Mouse (Mus musculus): ENCODE measurements around the gene Arrdc1.
A peak's percentile ranks its signal among the peaks of the same experiment; 100 is the strongest.
"Not testable (repeated sequence)": the region's sequence is repeated elsewhere in the genome, so short reads cannot be mapped to it uniquely, and the experiment has no call there.

Gene Arrdc1

DNA sequence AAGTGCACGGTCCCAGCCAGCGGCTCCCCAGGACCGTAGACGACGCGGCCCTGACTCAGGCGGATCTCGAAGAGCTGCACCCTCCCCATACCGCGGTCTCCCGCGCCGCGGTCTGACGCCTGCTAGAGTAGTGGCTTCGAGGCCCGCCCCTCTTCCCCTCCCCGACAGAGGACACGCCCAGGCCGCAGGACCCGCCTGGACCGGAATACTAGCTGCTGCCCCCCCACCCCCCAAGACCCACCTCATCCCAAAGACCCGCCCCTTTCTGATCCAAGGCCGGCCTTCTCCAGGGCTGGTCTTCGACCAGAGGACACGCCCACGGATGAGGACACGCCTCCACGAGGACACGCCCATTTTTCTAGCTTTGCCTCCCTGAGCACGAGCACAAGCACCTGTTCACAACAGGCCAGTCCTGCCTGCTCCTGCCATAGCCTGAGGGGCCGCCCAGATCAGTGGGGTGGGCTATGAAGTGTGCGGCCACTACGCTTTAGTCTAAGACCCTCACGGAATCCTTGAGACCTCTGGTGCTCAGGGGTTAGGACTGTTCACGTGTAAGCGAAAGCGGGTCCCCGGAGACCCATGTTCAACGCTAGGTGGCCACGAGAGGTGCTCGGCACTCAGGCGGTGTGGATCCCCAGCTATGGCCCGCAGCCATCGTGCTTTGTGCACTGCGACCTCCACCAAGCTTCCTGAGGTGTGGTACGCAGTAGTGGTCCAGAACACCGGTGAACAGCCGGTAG is at the start of gene Arrdc1:
TSS of gene Arrdc1 (minus strand) at position 196 of the 740 bp plus-strand sequence.
- DNase-seq (ENCODE audit: extremely low spot score), result peak; percentile 95

GRCm38 (mm10) chr2:24976960-24977359 is 41.9 kb upstream of the Arrdc1 start:
- no peak for DNase-seq (ENCODE audit: extremely low spot score)

GRCm38 (mm10) chr2:24975704-24976297 is 40.7 kb upstream of the Arrdc1 start, which contains the start of gene Pnpla7:
TSS of gene Pnpla7 (plus strand) at chr2:24976033.
- peak; percentile 79 for DNase-seq (ENCODE audit: extremely low spot score)

GRCm38 (mm10) chr2:24974906-24975703 is 40.1 kb upstream of the Arrdc1 start, which contains the start of gene Mrpl41:
TSS of gene Mrpl41 (minus strand) at chr2:24975098.
- peak; percentile 96 for DNase-seq (ENCODE audit: extremely low spot score)

DNA sequence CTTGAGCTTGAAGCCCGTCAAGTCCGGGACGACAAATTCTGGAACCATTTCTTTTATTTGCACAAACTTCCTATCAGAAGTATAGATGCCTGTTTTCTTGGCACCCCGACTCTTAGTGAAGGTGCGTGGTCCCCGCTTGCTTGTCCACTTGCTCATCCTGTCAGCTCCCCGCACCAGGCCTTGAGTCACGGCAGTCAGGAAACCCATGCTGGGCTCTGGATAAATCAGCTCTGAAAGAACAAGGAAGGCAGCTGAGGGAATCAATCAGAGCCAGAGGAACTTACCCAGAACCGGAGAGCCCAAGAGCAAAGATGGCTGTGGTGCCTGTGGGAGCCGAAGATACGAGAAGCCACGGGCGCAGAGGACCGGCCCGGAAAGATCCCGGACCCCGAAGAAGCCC is 39.4 kb upstream of the Arrdc1 start:
- DNase-seq (ENCODE audit: extremely low spot score), result not testable (repeated sequence)

DNA sequence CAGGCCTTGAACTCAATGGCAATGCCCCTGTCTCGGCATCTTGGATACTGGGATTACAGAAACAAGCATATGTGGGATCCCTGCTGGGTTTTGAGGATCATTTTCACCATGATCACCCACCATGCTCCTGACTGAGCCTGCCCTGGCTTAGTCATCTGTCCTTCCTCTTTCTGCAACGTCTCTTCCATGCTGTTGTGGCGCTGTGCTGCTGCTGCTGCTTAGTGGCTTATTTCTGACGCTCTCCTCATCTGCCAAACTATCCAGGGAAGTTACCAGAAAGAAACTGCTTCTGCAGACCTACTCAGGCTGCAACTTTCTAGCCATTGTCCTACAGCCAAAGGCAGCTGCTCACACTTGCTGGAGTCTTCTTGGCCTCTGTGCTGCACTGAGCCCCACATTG is 35.3 kb upstream of the Arrdc1 start:
- no peak for DNase-seq (ENCODE audit: extremely low spot score)

GRCm38 (mm10) chr2:24962304-24963000 is 27.4 kb upstream of the Arrdc1 start, which contains the start of gene Dph7:
TSS of gene Dph7 (plus strand) at chr2:24962400.
- DNase-seq (ENCODE audit: extremely low spot score), result peak; percentile 89

DNA sequence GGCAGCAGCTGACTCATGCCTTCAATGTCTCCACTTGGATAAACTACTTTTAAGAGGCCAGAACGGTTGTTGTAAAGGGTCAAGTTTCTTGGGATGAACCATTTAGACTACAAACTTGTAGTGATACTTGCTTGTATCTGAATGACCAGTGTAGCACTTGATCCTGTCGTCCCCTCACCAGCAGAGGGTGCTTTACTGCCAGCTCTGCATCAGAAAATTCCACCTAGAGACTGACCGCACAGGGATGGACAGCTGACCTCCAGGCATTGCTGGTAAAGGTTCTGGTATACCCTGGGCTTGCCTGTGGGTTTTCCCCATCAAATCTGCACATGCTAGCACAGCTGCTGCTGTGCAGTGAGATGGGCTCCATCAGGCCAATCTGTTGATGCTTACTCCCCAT is 25.9 kb upstream of the Arrdc1 start:
- DNase-seq (ENCODE audit: extremely low spot score), result peak; percentile 45

- no peak for DNase-seq (ENCODE audit: extremely low spot score)
These were observed 17.5 kb upstream of the Arrdc1 start for GRCm38 (mm10) chr2:24952537-24953055.

GRCm38 (mm10) chr2:24950189-24950535 is 15.1 kb upstream of the Arrdc1 start:
- peak; percentile 32 for DNase-seq (ENCODE audit: extremely low spot score)

- DNase-seq (ENCODE audit: extremely low spot score), result peak; percentile 97
These were observed 14.6 kb upstream of the Arrdc1 start, which contains the start of gene Zmynd19 for GRCm38 (mm10) chr2:24949421-24950188. TSS of gene Zmynd19 (plus strand) at chr2:24949792.

DNA sequence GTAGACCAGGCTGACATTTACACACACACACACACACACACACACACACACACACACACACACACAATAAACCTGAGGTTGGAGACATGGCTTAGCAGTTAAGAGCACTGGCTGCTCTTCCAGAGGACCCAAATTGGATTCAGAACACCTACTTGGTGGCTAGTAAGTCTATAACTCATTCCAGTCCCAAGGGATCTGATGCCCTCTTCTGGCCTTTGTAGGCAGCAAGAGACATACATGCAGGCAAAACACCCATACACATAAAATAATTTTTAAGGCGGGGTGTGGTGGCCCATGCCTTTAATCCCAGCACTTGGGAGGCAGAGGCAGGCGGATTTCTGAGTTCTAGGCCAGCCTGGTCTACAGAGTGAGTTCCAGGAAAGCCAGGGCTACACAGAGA is 9.3 kb upstream of the Arrdc1 start:
- not testable (repeated sequence) for DNase-seq (ENCODE audit: extremely low spot score)

DNA sequence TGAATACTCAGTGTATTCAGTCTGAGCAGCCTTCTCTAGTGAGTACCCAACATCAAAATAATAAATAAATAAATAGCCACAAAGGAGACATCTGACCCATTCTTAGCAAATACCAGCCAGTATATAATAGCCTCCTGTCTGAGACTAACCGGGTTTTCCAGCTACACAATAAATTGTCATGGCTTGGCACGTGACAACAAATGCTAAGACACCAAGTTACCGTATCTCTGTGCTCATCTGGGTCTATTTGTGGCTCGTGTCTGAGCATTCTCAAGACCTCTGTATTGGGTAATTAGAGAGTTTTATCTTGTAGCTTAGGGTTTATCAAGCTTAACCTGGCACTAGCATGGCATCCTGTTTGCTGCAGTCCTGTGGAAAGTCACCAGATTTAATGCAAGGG is 7.0 kb upstream of the Arrdc1 start:
- no peak for DNase-seq (ENCODE audit: extremely low spot score)

- DNase-seq (ENCODE audit: extremely low spot score), result no peak
These were observed 550 bp downstream of the Arrdc1 start for GRCm38 (mm10) chr2:24934441-24934963.

DNA sequence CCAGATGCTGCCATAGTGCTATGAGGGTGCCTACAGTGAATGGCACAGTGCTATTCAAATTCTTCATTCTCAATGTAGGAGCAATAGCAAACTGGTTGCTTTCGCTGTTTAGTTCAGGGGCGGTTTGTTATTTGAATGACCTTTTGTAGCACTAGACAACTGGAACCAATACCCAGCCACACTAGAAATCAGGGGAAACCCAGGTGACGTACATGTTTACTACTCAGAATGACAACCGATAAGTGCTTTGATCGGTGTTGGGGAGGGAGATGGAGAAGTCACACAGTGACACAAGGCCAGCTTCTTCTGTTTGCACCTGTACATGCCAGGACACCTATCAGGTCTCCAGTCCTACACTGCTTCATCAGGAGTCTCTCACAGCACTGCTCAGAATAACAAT is 5.5 kb downstream of the Arrdc1 start:
- DNase-seq (ENCODE audit: extremely low spot score), result no peak

DNA sequence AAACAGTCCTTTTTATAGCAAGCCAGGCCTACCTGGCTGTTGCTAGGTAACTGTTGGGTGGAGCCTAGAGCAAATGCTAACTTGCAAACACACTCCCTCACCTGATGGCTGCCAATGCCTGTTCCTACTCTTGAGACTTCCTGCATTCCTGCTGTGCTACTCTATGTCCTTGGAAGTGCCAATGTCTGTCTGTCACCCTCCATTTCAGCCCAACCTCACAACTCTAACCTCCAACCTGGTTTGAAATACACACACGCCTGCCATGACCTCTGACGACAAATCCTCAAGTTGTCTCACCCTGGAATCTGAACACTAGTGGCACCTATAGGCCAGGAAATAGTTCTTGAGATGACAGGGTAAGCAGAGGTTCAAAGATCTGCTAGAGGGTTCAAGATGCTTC is 5.9 kb downstream of the Arrdc1 start:
- no peak for DNase-seq (ENCODE audit: extremely low spot score)

GRCm38 (mm10) chr2:24927810-24928479 is 7.1 kb downstream of the Arrdc1 start:
- DNase-seq (ENCODE audit: extremely low spot score), result no peak

- no peak for DNase-seq (ENCODE audit: extremely low spot score)
These were observed 8.1 kb downstream of the Arrdc1 start for GRCm38 (mm10) chr2:24926965-24927358.

DNA sequence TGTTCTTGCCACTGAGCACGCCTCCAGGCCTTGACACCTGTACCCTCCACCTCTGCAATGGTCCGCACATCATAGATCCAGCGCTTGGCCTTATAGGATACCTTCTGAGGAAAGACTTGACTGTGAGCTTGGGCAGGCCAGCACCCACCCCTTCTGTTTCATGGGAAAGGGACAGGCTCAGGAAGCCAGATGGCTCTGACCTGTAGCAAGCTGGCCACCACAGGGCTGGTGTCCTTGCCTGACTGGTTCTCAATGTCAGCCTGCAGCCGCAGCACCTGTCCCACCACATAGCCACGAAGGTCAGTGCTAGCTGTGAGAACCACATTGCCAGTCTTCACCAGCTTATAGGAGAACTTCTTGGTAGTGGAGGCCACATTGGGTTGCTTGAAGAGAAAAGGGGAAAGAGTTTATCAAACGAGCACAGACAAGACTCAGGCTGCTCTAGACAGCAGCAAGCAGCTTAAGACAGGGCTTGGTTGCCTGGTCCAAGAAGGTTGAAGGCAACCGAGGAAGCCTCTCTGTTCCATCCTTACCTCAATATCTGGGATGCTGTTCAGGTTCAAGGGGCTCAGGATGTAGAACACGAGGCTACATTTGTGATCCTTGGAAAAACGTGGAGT is 8.6 kb downstream of the Arrdc1 start:
- no peak for DNase-seq (ENCODE audit: extremely low spot score)

DNA sequence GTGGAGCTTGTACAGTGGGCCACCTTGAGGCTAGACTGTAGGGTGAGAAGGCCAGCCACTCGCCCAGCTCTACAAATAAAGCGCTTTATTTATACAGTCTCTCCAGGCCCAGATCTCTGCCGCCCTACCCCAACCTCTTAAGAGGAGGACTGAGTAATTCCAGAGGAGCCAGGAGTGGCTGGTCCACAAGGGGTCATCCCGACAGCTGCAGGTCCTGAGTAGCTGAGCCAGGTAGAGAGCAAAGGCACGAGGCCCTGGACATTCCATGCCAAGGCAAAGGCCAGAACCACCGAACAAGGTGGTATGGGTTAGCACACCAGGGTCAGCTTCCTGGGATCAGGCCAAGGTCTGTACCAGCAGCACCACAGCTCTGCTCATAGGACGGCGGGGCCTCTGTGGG is 9.8 kb downstream of the Arrdc1 start:
- DNase-seq (ENCODE audit: extremely low spot score), result no peak

Measured in embryo, embryonic 9.5 days (tissue).